Mouse (Mus musculus) olfactory bulb, adult 2 months (tissue): ENCODE results near the gene Mapkapk2. TPM values are rescaled to one million over a fixed set of nuclear protein-coding genes. Genes with fewer than 3 reads are reported as not detected.
A peak's percentile ranks its signal among the peaks of the same experiment; 100 is the strongest.

Source experiments
- H3K27ac ChIP-seq: fragments of 200-500 bp; 2 replicates; pipeline ENCODE4 v1.5.1; 2012; ENCODE audit warnings: low read depth, low read length; ENCODE audit not compliant: insufficient read depth
- H3K4me1 ChIP-seq: fragments of 200-500 bp; 2 replicates; pipeline ENCODE4 v1.6.1; 2012; ENCODE audit warnings: low read length; ENCODE audit not compliant: control insufficient read depth, insufficient read depth
- H3K4me3 ChIP-seq: fragments of 200-500 bp; 2 replicates; pipeline ENCODE4 v1.5.1; 2012; ENCODE audit warnings: mild to moderate bottlenecking, low read depth, low read length, moderate library complexity; ENCODE audit not compliant: insufficient read depth
- CTCF ChIP-seq: fragments of 200-500 bp; IDR thresholded peaks from 2 replicates; pipeline ENCODE4 v1.5.1; 2012; ENCODE audit warnings: low read depth, mild to moderate bottlenecking, low read length, moderate library complexity; ENCODE audit not compliant: insufficient read depth
- POLR2A ChIP-seq: fragments of 200-500 bp; IDR thresholded peaks from 2 replicates; pipeline ENCODE4 v1.6.1; 2012; ENCODE audit warnings: mild to moderate bottlenecking, low read depth, low read length, moderate library complexity; ENCODE audit not compliant: insufficient read depth
- WGBS: fragments of 180-500 bp; shearing (Covaris S2); methylation state at CpG from one replicate; pipeline ENCODE4 v1.1.7; 2018; 5-methylcytosine and 5-hydroxymethylcytosine counted together
- polyA plus RNA-seq: library from polyadenylated mRNA; stranded (reverse); fragments of >200 nt; gene quantifications from 2 replicates; pipeline ENCODE4 v1.2.4, GENCODE M21; 2012; ENCODE audit warnings: low replicate concordance; ENCODE audit not compliant: missing spikeins, insufficient read depth, insufficient read length

Gene Mapkapk2
- polyA plus RNA-seq, 1 experiment = not detected

DNA sequence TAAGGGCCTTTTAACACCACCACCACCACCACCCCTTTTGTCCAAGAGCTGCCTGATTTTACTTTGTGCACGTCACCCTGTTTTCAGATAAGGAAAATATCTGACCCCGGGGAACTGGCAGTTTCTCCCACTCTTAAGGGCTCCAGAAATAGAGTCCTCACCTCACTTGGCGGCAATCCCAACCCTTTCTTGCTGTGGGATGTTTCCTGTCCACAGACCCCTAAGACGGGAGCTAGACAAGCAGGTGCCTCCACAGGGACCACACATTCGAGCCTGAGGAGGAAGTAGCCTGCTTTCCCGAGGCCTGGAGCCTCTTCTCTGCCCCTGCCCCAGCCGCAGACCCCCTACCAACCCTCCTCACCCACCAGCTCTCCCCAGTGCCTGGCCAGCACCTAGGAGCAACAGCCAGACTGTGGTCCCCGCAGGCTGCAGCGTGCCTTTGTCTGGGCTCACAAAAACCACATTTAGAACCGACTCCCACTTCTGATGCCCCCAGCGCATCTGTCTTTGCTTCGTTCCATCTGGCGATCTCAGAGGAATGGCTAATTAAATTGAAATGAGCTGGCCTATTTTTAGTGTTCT lies 18.9 kb upstream of the Mapkapk2 start:
- TF ChIP-seq POLR2A (no peak), CTCF (no peak)
- WGBS = 33% methylated on average over 13 of the region's 13 CpGs
- Histone ChIP-seq H3K4me3 (no peak overlapping the region), H3K27ac (no peak overlapping the region), H3K4me1 (peaks cover 6% of the 10 kb centered on the region)

- WGBS = 12% methylated on average over 6 of the region's 6 CpGs
- TF ChIP-seq CTCF (no peak), POLR2A (no peak)
- Histone ChIP-seq H3K4me1 (peaks cover 6% of the 10 kb centered on the region), H3K4me3 (no peak overlapping the region), H3K27ac (no peak overlapping the region)
Observed at GRCm38 (mm10) chr1:131115932-131116331, 18.3 kb upstream of the Mapkapk2 start.

DNA sequence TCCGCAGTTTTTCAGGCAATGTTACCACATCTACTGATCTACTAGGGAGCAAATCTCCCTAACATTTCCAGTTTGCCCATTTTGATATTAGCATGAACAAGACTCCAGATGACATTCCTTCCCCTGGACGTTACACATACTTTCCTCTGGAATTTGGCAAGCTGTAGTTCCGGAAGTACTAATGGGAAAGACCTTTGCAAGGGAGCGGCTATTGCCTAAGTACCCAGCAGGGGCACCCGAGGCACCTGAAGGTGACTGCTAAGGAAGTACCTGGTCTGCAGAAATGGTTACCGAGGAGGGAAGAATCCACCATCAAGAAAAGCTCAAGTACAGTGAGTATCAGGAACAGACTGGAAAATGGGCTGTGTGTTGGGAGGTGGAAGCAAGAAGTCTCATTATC lies 14.9 kb upstream of the Mapkapk2 start:
- TF ChIP-seq POLR2A (no peak), CTCF (no peak)
- H3K4me3 ChIP-seq = no peak overlapping the region
- 48% methylated on average over 6 of the region's 6 CpGs for WGBS
- H3K27ac ChIP-seq = no peak overlapping the region
- peaks cover 9% of the 10 kb centered on the region; the same call in 1 of the 2 replicates for H3K4me1 ChIP-seq

GRCm38 (mm10) chr1:131110525-131111106 lies 13.0 kb upstream of the Mapkapk2 start:
- no peak overlapping the region for H3K4me3 ChIP-seq
- 72% methylated on average over 12 of the region's 12 CpGs for WGBS
- TF ChIP-seq POLR2A (no peak), CTCF (no peak)
- 0 out of 2 replicates have a peak, but pooled peaks cover 3% of the 10 kb centered on the region for H3K4me1 ChIP-seq
- H3K27ac ChIP-seq = no peak overlapping the region

DNA sequence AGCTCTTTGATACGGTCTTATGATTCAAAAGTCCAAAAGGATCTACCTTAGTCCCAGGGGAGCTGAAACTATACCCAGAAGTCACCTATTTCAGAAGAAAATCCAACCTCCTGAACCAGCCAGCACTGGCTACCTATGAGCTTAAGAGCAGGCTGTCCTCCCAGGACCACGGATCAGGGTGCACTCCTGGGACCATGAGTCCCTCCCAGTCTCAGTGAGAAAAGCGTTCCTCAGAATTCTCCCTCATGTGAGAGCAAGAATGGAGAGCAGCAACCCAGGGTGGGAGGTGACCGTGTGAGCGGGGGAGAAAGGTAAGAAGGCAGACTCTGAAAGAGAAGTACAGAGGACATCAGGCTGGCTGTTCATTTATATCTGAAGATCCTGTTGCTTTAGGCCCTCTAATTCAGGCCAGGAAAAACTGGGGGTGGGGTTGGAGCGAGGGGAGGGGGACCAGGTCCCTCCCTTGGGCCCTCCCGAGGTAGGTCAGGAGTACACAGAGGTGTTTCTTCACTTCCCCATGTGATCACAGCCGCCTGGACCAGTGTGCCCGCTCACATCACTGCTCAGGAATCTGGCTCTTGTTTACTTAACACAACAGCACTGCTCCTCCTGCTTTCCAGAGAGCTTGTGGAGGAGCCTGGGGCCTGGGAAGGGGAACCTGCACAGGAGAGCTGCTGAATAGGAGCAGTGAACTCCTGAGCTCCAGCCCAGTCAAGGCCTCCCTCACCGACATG lies 10.1 kb upstream of the Mapkapk2 start:
- no peak overlapping the region for H3K27ac ChIP-seq
- TF ChIP-seq CTCF (no peak), POLR2A (no peak)
- 75% methylated on average over 10 of the region's 10 CpGs for WGBS
- H3K4me1 ChIP-seq = 0 out of 2 replicates have a peak, but pooled peaks cover 3% of the 10 kb centered on the region
- H3K4me3 ChIP-seq = no peak overlapping the region

DNA sequence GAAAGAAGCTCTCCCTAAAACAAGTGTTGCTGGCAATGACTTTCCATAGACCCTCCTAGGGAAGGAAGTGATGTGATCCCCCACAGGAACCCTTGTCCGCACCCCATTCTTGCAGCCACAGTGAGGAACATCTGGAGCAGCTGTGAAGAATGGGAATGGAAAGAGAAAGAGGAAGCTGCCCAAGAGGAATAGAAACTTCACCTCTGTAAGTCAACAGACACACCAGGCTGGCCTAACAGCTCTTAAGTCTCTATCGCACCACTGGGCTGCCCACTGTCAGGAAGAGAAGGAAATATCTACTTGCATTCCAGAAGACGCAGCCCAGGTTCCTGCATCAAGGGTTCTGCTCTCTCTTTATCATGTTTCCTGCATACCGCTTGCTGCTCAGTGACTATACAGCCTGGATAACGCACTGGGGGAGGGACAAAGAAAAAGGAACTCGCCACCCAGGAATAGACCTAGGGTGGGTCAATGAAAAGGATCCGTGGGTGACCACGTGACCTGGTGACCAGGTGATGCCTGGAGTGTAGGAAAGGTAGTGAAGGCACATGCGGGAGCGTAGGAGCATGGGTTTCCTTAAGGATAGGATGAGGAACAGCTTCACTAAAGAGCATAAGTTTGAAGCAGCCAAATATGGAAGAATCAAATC lies 6.3 kb upstream of the Mapkapk2 start:
- WGBS = 90% methylated on average over 10 of the region's 10 CpGs
- TF ChIP-seq CTCF (no peak), POLR2A (no peak)
- H3K4me3 ChIP-seq = no peak overlapping the region

GRCm38 (mm10) chr1:131100808-131101207 lies 3.2 kb upstream of the Mapkapk2 start:
- WGBS = 78% methylated on average over 1 of the region's 1 CpGs
- TF ChIP-seq CTCF (no peak), POLR2A (no peak)
- H3K4me3 ChIP-seq = no peak overlapping the region

More for the DNA sequence above, 6.3 kb upstream of the Mapkapk2 start:
- H3K4me1 ChIP-seq = 0 out of 2 replicates have a peak, but pooled peaks cover 3% of the 10 kb centered on the region
- H3K27ac ChIP-seq = no peak overlapping the region

GRCm38 (mm10) chr1:131096803-131097699 lies 575 bp downstream of the Mapkapk2 start:
- H3K27ac ChIP-seq = peak overlapping the region; percentile 28; the same call in 1 of the 2 replicates
- peak overlapping the region; percentile 58 for H3K4me3 ChIP-seq
- peaks cover 17% of the 10 kb centered on the region; the same call in 1 of the 2 replicates for H3K4me1 ChIP-seq
- TF ChIP-seq CTCF = no peak
- no peak; the same call in 1 of the 2 replicates for TF ChIP-seq POLR2A
- under 1% methylated on average over 98 of the region's 98 CpGs for WGBS

More at GRCm38 (mm10) chr1:131100808-131101207, 3.2 kb upstream of the Mapkapk2 start:
- Histone ChIP-seq H3K27ac (no peak overlapping the region), H3K4me1 (0 out of 2 replicates have a peak, but pooled peaks cover 11% of the 10 kb centered on the region)
